Mouse (Mus musculus): Measurements from ENCODE around the gene Il12rb1. TPM values are rescaled to one million over a fixed set of nuclear protein-coding genes. Genes with fewer than 3 reads are reported as not detected.

Il12rb1 gene
- polyA plus RNA-seq, 1 experiment from 2014 or later = 0.07 TPM

DNA sequence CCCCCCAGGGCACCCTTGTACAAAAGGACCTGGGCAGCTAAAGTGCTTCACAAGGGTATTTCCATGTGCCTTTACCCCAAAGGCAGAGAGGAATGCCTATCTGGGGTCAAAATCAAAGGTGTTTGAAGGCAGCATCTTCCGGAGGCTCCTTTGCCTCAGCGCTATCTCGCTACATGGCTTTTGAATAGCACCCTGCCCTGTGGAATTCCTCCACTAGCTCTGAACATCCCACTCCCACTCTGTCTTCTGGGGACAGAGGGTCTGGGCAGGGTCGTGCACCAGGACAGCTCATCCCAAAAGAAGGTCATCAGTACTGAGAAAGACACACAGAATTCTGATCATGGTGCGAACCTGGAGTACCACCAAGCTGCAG, 60.9 kb downstream of the Il12rb1 start:
- peak overlapping the region; percentile 31 for H3K4me3 ChIP-seq
- H3K4me1 ChIP-seq = peaks cover 45% of the 10 kb centered on the region
- ATAC-seq (ENCODE audit: insufficient number of reproducible peaks, insufficient read depth, low FRiP score, low TSS enrichment, low read depth) = no peak
- no peaks in the 10 kb centered on the region for H3K9me3 ChIP-seq
- H3K27ac ChIP-seq = peak overlapping the region; percentile 11; the same call in 1 of the 2 replicates
- WGBS = 34% methylated on average over 5 of the region's 5 CpGs
- peaks cover 4% of the 10 kb centered on the region; the same call in 1 of the 2 replicates for H3K27me3 ChIP-seq
- H3K9ac ChIP-seq = peak overlapping the region; percentile 51
- peaks cover 8% of the 10 kb centered on the region for H3K36me3 ChIP-seq
- H3K4me2 ChIP-seq = peak overlapping the region; percentile 57

DNA sequence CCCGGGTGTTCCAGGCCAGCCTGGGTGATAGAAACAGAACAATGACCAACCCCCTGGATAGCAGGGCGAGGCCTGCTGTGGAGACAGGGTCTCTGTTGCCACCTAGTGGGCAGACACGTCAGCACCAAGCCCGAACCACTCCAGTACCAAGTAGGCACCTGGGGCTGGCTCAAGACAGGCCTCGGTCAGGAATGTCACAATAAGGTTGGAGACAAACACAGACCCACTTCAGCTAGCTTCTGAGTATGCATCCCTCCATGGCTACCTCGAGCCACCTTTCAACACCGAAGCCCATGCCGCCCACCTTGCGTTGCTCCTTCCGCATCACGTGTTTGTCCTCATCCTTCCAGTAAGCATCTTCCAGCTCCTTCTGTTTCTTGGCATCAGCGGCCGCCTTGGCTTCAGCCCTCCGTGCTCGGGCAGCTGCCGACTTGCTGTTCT, 61.4 kb downstream of the Il12rb1 start:
- ATAC-seq (ENCODE audit: insufficient number of reproducible peaks, insufficient read depth, low FRiP score, low TSS enrichment, low read depth) = no peak
- Histone ChIP-seq H3K27ac (no peak overlapping the region), H3K27me3 (no peaks in the 10 kb centered on the region), H3K4me1 (peaks cover 41% of the 10 kb centered on the region), H3K9me3 (no peaks in the 10 kb centered on the region), H3K9ac (peak overlapping the region; percentile 51; the same call in 1 of the 2 replicates), H3K36me3 (peaks cover 8% of the 10 kb centered on the region), H3K4me3 (no peak overlapping the region), H3K4me2 (peak overlapping the region; percentile 57; the same call in 1 of the 2 replicates)
- WGBS = 46% methylated on average over 16 of the region's 16 CpGs

Small RNA genes within 50 kb of the gene (microRNA-seq; reads per million reads assigned to microRNA genes)
- not detected for gene Mir7240

Other genes starting within 250 kb of the Il12rb1 start
- 153 and 166 TPM in 2 replicates for gene Isyna1, start 214.1 kb upstream of the Il12rb1 start, polyA plus RNA-seq (2015; fragmentation: Nextera tagmentation; extraction: Ambion mirVana)
- 100 and 107 TPM in 2 replicates for gene Ssbp4, start 199.6 kb upstream of the Il12rb1 start, polyA plus RNA-seq (2015; fragmentation: Nextera tagmentation; extraction: Ambion mirVana)
- gene Lrrc25, start 192.3 kb upstream of the Il12rb1 start, polyA plus RNA-seq (2015; fragmentation: Nextera tagmentation; extraction: Ambion mirVana) = 1.9 TPM in 2 replicates
- gene Gdf15, start 176.0 kb upstream of the Il12rb1 start, polyA plus RNA-seq (2015; fragmentation: Nextera tagmentation; extraction: Ambion mirVana) = 0.14 and 0.22 TPM in 2 replicates
- 50.5 and 63.1 TPM in 2 replicates for gene Pgpep1, start 148.1 kb upstream of the Il12rb1 start, polyA plus RNA-seq (2015; fragmentation: Nextera tagmentation; extraction: Ambion mirVana)
- 248 and 270 TPM in 2 replicates for gene Lsm4, start 135.2 kb upstream of the Il12rb1 start, polyA plus RNA-seq (2015; fragmentation: Nextera tagmentation; extraction: Ambion mirVana)
- 54.7 and 68.5 TPM in 2 replicates for gene Jund, start 109.5 kb upstream of the Il12rb1 start, polyA plus RNA-seq (2015; fragmentation: Nextera tagmentation; extraction: Ambion mirVana)
- 0.07 TPM in 1 of 2 replicates, not detected in the other for gene Iqcn, start 105.0 kb upstream of the Il12rb1 start, polyA plus RNA-seq (2015; fragmentation: Nextera tagmentation; extraction: Ambion mirVana)
- gene Gm3336, start 89.9 kb upstream of the Il12rb1 start, polyA plus RNA-seq (2015; fragmentation: Nextera tagmentation; extraction: Ambion mirVana) = not detected in 2 replicates
- 0.13 and 0.14 TPM in 2 replicates for gene Pde4c, start 84.7 kb upstream of the Il12rb1 start, polyA plus RNA-seq (2015; fragmentation: Nextera tagmentation; extraction: Ambion mirVana)
- 23.8 TPM in 2 replicates for gene Rab3a, start 53.8 kb upstream of the Il12rb1 start, polyA plus RNA-seq (2015; fragmentation: Nextera tagmentation; extraction: Ambion mirVana)
- gene Mpv17l2, start 47.5 kb upstream of the Il12rb1 start, polyA plus RNA-seq (2015; fragmentation: Nextera tagmentation; extraction: Ambion mirVana) = 29.3 and 36.7 TPM in 2 replicates
- gene Pik3r2, start 31.7 kb upstream of the Il12rb1 start, polyA plus RNA-seq (2015; fragmentation: Nextera tagmentation; extraction: Ambion mirVana) = 76.8 and 85.4 TPM in 2 replicates
- 12.5 and 13.8 TPM in 2 replicates for gene Mast3, start 3.4 kb upstream of the Il12rb1 start, polyA plus RNA-seq (2015; fragmentation: Nextera tagmentation; extraction: Ambion mirVana)
- 5.9 and 7.7 TPM in 2 replicates for gene Arrdc2, start 31.3 kb downstream of the Il12rb1 start, polyA plus RNA-seq (2015; fragmentation: Nextera tagmentation; extraction: Ambion mirVana)
- gene Kcnn1, start 54.8 kb downstream of the Il12rb1 start, polyA plus RNA-seq (2015; fragmentation: Nextera tagmentation; extraction: Ambion mirVana) = 3.2 and 5.3 TPM in 2 replicates
- gene Ccdc124, start 65.5 kb downstream of the Il12rb1 start, polyA plus RNA-seq (2015; fragmentation: Nextera tagmentation; extraction: Ambion mirVana) = 108 and 124 TPM in 2 replicates
- gene Slc5a5, start 84.3 kb downstream of the Il12rb1 start, polyA plus RNA-seq (2015; fragmentation: Nextera tagmentation; extraction: Ambion mirVana) = 0.18 and 0.32 TPM in 2 replicates
- 4,412 and 4,959 TPM in 2 replicates for gene Rpl18a, start 89.0 kb downstream of the Il12rb1 start, polyA plus RNA-seq (2015; fragmentation: Nextera tagmentation; extraction: Ambion mirVana)
- 49.8 and 52.6 TPM in 2 replicates for gene Map1s, start 97.5 kb downstream of the Il12rb1 start, polyA plus RNA-seq (2015; fragmentation: Nextera tagmentation; extraction: Ambion mirVana)

Data from embryonic facial prominence, embryonic 13.5 days (tissue).